Mouse (Mus musculus) testis, adult 2 months (tissue): ENCODE data around the gene Gm136. TPM values are rescaled to one million over a fixed set of nuclear protein-coding genes. Genes with fewer than 3 reads are reported as not detected.

Experiments used
- H3K27ac ChIP-seq: fragments of 200-500 bp; 2 replicates; pipeline ENCODE4 v1.5.1; 2012; ENCODE audit warnings: low read depth, low read length; ENCODE audit not compliant: control insufficient read depth, insufficient read depth
- H3K27me3 ChIP-seq: fragments of 200-500 bp; 2 replicates; pipeline ENCODE4 v1.6.1; 2012; ENCODE audit warnings: mild to moderate bottlenecking, low read length, moderate library complexity; ENCODE audit not compliant: control insufficient read depth, insufficient read depth
- H3K36me3 ChIP-seq: fragments of 200-500 bp; 2 replicates; pipeline ENCODE4 v1.6.1; 2012; ENCODE audit warnings: mild to moderate bottlenecking, low read length; ENCODE audit not compliant: control insufficient read depth, insufficient read depth
- H3K4me1 ChIP-seq: fragments of 200-500 bp; 2 replicates; pipeline ENCODE4 v1.6.1; 2012; ENCODE audit warnings: low read length; ENCODE audit not compliant: control insufficient read depth, insufficient read depth
- H3K4me3 ChIP-seq: fragments of 200-500 bp; 2 replicates; pipeline ENCODE4 v1.5.1; 2012; ENCODE audit warnings: low read depth, mild to moderate bottlenecking, low read length, moderate library complexity, mixed read lengths; ENCODE audit not compliant: control insufficient read depth
- CTCF ChIP-seq: fragments of 200-500 bp; IDR thresholded peaks from 2 replicates; pipeline ENCODE4 v1.5.1; 2012; ENCODE audit warnings: low read depth, mild to moderate bottlenecking, inconsistent platforms, low read length, moderate library complexity; ENCODE audit not compliant: control insufficient read depth, insufficient read depth, insufficient replicate concordance
- POLR2A ChIP-seq: fragments of 200-500 bp; IDR thresholded peaks from 2 replicates; pipeline ENCODE4 v1.6.1; 2012; ENCODE audit warnings: low read depth, mild to moderate bottlenecking, inconsistent platforms, low read length, moderate library complexity; ENCODE audit not compliant: control insufficient read depth
- polyA plus RNA-seq: library from polyadenylated mRNA; depleted of rRNA; stranded (reverse); fragments of >200 nt; gene quantifications from 2 replicates; pipeline ENCODE4 v1.2.3, GENCODE M21; 2012; rRNA removed

Gene Gm136
- polyA plus RNA-seq, 1 experiment = 18.3 TPM

DNA sequence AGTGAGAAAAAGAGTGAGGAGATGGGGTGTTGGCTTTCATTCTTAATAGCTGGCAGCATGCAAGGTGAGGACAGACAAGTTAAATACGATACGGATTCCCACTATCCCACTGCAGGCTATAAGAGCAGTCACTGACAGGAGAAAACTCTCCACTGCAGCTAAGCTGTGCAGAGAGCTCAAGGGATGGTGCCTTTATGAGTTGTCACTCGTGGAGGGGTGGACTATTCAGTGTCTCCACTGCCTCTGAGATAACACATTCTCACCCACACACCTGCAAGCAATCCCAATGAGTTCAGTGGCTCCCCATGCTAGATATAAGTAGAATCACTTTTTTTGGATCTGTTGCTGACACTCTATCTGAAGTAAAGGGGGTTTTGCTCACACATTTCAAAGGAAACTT is 47.9 kb downstream of the Gm136 start:
- TF ChIP-seq CTCF (no peak), POLR2A (no peak)
- no peaks in the 10 kb centered on the region for H3K36me3 ChIP-seq
- H3K27me3 ChIP-seq = no peaks in the 10 kb centered on the region
- no peak overlapping the region for H3K4me3 ChIP-seq
- no peak overlapping the region for H3K27ac ChIP-seq
- H3K4me1 ChIP-seq = no peaks in the 10 kb centered on the region

DNA sequence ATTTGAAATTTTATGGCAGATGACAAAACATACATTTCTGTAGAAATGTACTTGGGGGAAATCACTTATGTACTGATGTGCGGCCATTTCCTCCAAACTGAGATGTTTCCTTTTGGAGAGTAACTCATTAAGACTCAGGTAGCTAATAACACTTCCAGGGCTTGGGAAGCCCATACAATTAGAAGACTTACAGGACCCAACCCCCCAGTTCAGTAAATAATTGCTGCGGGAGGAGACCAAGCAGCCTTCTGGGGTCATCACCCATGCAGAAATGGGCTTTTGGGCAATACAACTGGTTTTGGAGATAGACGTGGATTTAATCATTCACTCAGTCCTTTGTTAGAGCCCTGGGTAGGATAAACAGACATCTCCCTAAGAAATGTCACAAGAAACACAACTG is 48.8 kb downstream of the Gm136 start:
- no peaks in the 10 kb centered on the region for H3K4me1 ChIP-seq
- H3K4me3 ChIP-seq = no peak overlapping the region
- no peaks in the 10 kb centered on the region for H3K27me3 ChIP-seq
- no peak for TF ChIP-seq CTCF
- no peak for TF ChIP-seq POLR2A
- no peaks in the 10 kb centered on the region for H3K36me3 ChIP-seq
- no peak overlapping the region for H3K27ac ChIP-seq

DNA sequence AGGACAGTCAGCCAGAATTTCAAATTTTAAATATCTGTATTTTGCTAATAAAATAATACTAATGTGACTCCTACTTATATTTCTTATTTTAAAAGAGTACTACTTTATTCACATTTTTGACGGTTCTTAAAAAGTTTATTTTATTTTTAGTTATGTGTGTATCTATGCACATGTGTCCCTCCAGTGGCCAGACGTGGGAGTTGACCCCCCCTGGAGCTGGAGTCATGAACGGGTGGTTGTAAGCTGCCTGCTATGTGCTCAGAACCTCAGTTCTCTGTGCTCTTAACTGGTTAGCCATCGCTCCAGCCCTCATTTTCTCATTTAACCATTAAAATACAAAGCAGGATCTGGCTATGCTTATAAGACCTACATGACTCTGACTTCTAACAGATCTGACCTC is 53.0 kb downstream of the Gm136 start:
- TF ChIP-seq CTCF (no peak), POLR2A (no peak)

DNA sequence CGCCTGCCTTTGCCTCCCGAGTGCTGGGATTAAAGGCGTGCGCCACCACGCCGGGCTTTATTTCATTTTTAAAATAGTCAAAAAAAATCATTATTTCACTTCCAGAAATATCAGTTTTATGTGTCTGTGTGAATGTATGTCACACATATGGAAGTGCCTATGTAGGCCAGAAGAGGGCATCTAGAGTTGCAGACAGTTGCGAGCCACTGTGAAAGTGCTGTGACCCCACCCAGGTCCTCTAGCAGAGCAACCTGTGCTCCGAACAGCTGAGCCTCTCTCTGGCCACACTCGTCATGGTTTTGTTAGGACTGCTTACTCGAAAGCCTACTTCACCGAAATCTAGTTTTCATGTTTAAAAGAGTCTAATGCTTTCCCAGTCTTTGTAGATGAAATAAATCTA is 53.8 kb downstream of the Gm136 start:
- H3K27me3 ChIP-seq = no peaks in the 10 kb centered on the region
- no peak overlapping the region for H3K4me3 ChIP-seq
- H3K4me1 ChIP-seq = no peaks in the 10 kb centered on the region
- H3K27ac ChIP-seq = no peak overlapping the region
- no peak for TF ChIP-seq CTCF
- TF ChIP-seq POLR2A = no peak
- no peaks in the 10 kb centered on the region for H3K36me3 ChIP-seq

More for the DNA sequence above, 53.0 kb downstream of the Gm136 start:
- Histone ChIP-seq H3K36me3 (no peaks in the 10 kb centered on the region), H3K4me3 (no peak overlapping the region), H3K27me3 (no peaks in the 10 kb centered on the region), H3K27ac (no peak overlapping the region), H3K4me1 (no peaks in the 10 kb centered on the region)

DNA sequence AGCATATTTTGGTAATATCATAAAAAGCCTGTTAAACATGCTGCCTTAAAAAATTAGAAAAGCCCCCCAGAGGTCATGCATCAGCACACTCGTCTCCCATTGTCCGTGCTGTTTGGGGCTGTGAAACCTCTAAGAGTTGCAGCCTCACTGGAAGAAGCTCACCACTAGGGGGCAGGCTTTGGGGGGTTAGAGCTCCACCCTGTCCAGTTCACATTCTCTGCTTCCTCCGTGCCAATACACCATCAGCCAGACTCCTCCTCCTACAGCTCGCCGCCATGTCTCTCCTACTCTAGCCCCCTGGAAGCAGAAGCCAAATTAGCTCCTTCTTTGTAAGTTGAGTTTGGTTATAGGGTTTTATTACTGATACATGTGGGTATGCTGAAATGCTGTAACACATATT is 54.5 kb downstream of the Gm136 start:
- Histone ChIP-seq H3K27me3 (no peaks in the 10 kb centered on the region), H3K36me3 (no peaks in the 10 kb centered on the region)

More for the DNA sequence above, 54.5 kb downstream of the Gm136 start:
- no peaks in the 10 kb centered on the region for H3K4me1 ChIP-seq
- peak; percentile 75 for TF ChIP-seq CTCF
- no peak for TF ChIP-seq POLR2A
- H3K4me3 ChIP-seq = no peak overlapping the region
- no peak overlapping the region for H3K27ac ChIP-seq

Other genes with a start within 250 kb of the Gm136 start
- 108 and 109 TPM in 2 replicates for gene Akirin2, start 205.3 kb downstream of the Gm136 start, polyA plus RNA-seq
- 11.9 and 14.1 TPM in 2 replicates for gene Orc3, start 141.3 kb downstream of the Gm136 start, polyA plus RNA-seq
- gene Rars2, start 141.3 kb downstream of the Gm136 start, polyA plus RNA-seq = 10.6 and 13.7 TPM in 2 replicates
- gene Slc35a1, start 68.8 kb downstream of the Gm136 start, polyA plus RNA-seq = 3.1 and 4.5 TPM in 2 replicates
- gene Cfap206, start 26.1 kb downstream of the Gm136 start, polyA plus RNA-seq = 456 and 463 TPM in 2 replicates
- gene Smim8, start 22.2 kb upstream of the Gm136 start, polyA plus RNA-seq = 45.9 and 51.0 TPM in 2 replicates
- gene Zfp292, start 126.7 kb upstream of the Gm136 start, polyA plus RNA-seq = 1.1 and 1.3 TPM in 2 replicates
- gene Cga, start 137.5 kb upstream of the Gm136 start, polyA plus RNA-seq = not detected in 2 replicates